Mouse (Mus musculus) erythroblast, embryonic 14.5 days (primary cell): ENCODE results near the gene Ugt1a5.

ENCODE experiments used
- GATA1 ChIP-seq: IDR thresholded peaks from 2 replicates; pipeline ENCODE4 v1.6.1; 2012; ENCODE audit warnings: low read length, inconsistent platforms, mixed read lengths
- TAL1 ChIP-seq: IDR thresholded peaks from 3 replicates; pipeline ENCODE4 v1.6.1; 2012; ENCODE audit warnings: low read length, inconsistent platforms, mixed read lengths

DNA sequence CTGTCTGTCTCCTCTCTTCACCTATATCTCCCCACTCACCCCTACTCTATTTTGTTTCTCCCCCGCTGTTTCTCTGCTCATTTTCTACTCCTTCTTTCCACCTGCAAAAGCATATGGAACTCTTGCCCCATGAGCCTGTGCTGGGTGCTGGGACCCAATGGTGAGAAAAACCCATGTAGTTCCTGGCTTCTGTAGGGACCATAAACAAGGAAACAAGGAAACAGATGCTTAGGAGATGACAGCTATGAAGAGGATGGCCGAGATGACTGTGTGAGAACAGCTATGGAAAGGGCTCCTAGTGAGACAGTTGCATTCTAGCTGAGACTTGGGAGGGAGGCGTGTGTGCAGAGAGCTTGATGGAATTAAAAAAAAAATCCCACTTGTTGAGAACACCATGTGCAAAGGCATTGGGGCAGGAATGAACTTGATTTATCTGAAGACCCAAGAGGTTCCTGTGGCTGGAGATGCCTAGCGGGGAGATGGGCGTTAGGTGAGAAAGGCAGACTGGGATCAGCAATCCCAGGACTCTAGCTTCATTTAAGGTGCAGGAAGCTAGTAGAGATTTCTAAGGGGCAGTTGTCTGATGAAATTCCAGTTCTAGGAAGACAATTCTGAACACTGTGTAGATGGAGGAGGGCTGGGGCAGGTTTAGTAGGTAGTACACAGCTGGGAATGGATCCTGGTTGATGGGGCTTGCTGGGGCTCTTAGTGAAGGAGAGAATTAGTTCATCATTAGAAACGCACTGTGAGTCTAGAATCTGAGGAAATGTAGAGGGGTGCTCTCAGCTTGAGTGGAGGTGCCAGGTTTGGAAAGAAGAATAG lies 65.4 kb downstream of the Ugt1a5 start:
- TF ChIP-seq GATA1, result no peak
- no peak for TF ChIP-seq TAL1
